Mouse (Mus musculus) inflammation-experienced regulatory T-cells, adult 16 weeks (primary cell): Measurements from ENCODE around the gene Gm21719. TPM values are rescaled to one million over a fixed set of nuclear protein-coding genes. Genes with fewer than 3 reads are reported as not detected.

ENCODE experiments used
- polyA plus RNA-seq: library from polyadenylated mRNA; unstranded; fragments of 100-300 nt; shearing (Covaris generic); gene quantifications from one replicate; pipeline ENCODE4 v1.2.1, GENCODE M21; 2017

Gene Gm21719
- polyA plus RNA-seq: not detected

GRCm38 (mm10) chrY:6682772-6683171, at the start of gene Gm21719:
Gm21719 (minus strand) TSS chrY:6682872.

Other genes with a start within 250 kb of the Gm21719 start
- gene Gm28919, start 99.3 kb downstream of the Gm21719 start, polyA plus RNA-seq: not detected
- not detected for gene Gm20830, start 235.4 kb upstream of the Gm21719 start, polyA plus RNA-seq